Mouse (Mus musculus) midbrain, embryonic 14.5 days (tissue): Measurements from ENCODE around the gene Prune1. TPM values are rescaled to one million over a fixed set of nuclear protein-coding genes. Genes with fewer than 3 reads are reported as not detected.

Experiments
- ATAC-seq: fragments of 200-750 bp; cut with Nextera tagmentation; 2 replicates; pipeline ENCODE4 v1.8.0; 2017; ENCODE audit warnings: moderate number of reproducible peaks, moderate library complexity; ENCODE audit not compliant: low FRiP score, low TSS enrichment
- DNase-seq: peaks from one replicate; pipeline ENCODE4 v3.0.0-alpha.2; 2015
- H3K27ac ChIP-seq: fragments of 300-500 bp; sonication (generic); replicated peaks from 2 replicates; pipeline ENCODE4 v1.5.1; 2014; ENCODE audit warnings: mild to moderate bottlenecking, low read depth, low read length, moderate library complexity
- H3K27me3 ChIP-seq: fragments of 300-500 bp; sonication (generic); 2 replicates; pipeline ENCODE4 v1.6.1; 2014; ENCODE audit warnings: low read length, control low read depth, mixed read lengths; ENCODE audit not compliant: control insufficient read depth, insufficient read depth
- H3K36me3 ChIP-seq: fragments of 300-500 bp; sonication (generic); 2 replicates; pipeline ENCODE4 v1.6.1; 2014; ENCODE audit warnings: low read length, control low read depth; ENCODE audit not compliant: control insufficient read depth, insufficient read depth
- H3K4me1 ChIP-seq: fragments of 300-500 bp; sonication (generic); 2 replicates; pipeline ENCODE4 v1.6.1; 2014; ENCODE audit warnings: mild to moderate bottlenecking, antibody characterized with exemption, low read length, control low read depth; ENCODE audit not compliant: control insufficient read depth, insufficient read depth
- H3K4me2 ChIP-seq: fragments of 300-500 bp; sonication (generic); 2 replicates; pipeline ENCODE4 v1.6.1; 2014; ENCODE audit warnings: mild to moderate bottlenecking, low read length, moderate library complexity
- H3K4me3 ChIP-seq: fragments of 300-500 bp; sonication (generic); replicated peaks from 2 replicates; pipeline ENCODE4 v1.5.1; 2014; ENCODE audit warnings: low read depth, low read length
- H3K9ac ChIP-seq: fragments of 300-500 bp; sonication (generic); replicated peaks from 2 replicates; pipeline ENCODE4 v1.6.1; 2014; ENCODE audit warnings: mild to moderate bottlenecking, low read length, moderate library complexity
- H3K9me3 ChIP-seq: fragments of 300-500 bp; sonication (generic); 2 replicates; pipeline ENCODE4 v1.6.1; 2016; ENCODE audit warnings: low read length, control low read depth, mixed read lengths; ENCODE audit not compliant: control insufficient read depth
- WGBS: fragments of 180-500 bp; shearing (Covaris S2); extraction: QIAGEN DNeasy Blood & Tissue Kit; methylation state at CpG from one replicate; pipeline ENCODE4 v1.1.7; 2014; 5-methylcytosine and 5-hydroxymethylcytosine counted together
- polyA plus RNA-seq: library from polyadenylated mRNA; unstranded; fragments of >200 nt; fragmentation: Nextera tagmentation; extraction: Ambion mirVana; gene quantifications from 2 replicates; pipeline ENCODE4 v1.2.1, GENCODE M21; 2014

Prune1 gene
- polyA plus RNA-seq, 1 experiment from 2014 or later = 59.4 TPM

DNA sequence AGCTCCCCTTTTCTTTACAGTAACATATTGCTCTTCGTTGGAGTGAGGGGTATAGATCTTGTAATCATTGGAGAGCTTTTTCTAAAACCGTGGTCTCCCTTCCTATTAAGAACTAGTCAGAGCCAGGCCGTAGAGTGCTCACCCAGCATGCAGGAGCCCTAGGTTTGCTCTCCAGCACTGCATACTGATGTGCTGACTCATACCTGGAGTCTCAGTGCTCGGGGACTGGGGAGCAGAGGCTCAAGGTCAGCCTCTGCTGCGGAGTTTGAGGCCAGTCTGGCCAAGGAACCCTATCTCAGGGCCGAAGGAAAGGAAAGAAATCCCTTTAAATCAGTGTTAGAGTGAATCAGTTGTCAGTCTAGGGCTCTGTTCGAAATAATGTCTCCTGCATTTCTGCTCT lies 49.1 kb downstream of the Prune1 start:
- peaks cover 59% of the 10 kb centered on the region for H3K36me3 ChIP-seq
- ATAC-seq (no peak), DNase-seq (no peak)
- H3K9me3 ChIP-seq = no peaks in the 10 kb centered on the region
- no peak overlapping the region for H3K4me3 ChIP-seq
- no peak overlapping the region for H3K27ac ChIP-seq
- no peak overlapping the region for H3K9ac ChIP-seq
- no peak overlapping the region for H3K4me2 ChIP-seq
- H3K27me3 ChIP-seq = no peaks in the 10 kb centered on the region
- H3K4me1 ChIP-seq = peaks cover 16% of the 10 kb centered on the region
- WGBS = 96% methylated on average over 7 of the region's 7 CpGs

DNA sequence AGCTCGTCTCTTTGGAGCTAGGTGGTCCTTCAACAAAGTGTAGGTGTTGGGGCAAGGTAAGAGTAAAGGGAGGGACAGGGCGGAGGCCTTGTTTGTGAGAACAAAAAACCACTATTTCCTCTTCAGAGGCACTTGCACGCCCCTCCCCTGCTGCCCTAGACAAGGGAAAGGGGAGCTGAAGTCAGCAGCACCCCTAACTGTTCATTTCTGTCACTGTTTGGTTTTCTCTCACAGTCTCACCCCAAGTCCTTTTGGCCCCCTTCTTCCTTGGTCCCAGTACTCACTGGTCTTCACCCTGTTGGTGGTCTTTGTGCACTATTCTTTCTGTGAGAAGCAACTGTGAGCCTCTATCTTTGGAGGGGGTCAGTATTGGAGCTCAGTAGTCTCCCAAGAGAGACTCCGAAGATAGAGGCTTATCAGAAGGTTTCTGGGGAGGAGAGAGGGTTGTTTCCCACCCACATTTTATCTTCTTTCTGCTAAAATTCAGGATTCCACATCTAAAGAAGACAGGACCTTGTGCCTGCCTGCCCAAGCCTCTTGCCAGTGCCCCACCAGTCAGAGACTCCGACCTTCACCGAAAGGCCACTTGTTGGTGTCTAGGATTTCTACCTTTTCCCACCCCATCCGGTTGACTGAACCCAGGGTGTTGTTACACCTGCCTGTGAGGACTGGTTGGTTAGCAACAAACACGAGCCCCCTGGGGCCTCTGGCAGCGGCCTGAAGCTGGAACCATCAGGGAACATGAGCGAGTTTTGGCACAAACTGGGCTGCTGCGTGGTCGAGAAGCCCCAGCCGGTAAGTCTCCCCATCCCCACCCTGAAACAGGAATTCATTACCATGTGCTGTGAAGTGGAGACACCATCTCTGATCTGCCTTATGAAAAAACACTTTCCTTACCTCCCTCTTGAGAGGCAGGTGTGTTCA lies 50.3 kb downstream of the Prune1 start, which contains the start of gene Mllt11:
TSS of gene Mllt11 (minus strand) at position 874 of the 924 bp plus-strand sequence.
- no peaks in the 10 kb centered on the region for H3K27me3 ChIP-seq
- WGBS = 84% methylated on average over 12 of the region's 13 CpGs
- H3K27ac ChIP-seq = peak within 1 kb of the TSS; percentile 98
- H3K9ac ChIP-seq = peak within 1 kb of the TSS; percentile 92; the same call in 1 of the 2 replicates
- H3K4me1 ChIP-seq = peaks cover 18% of the 10 kb centered on the region
- H3K4me2 ChIP-seq = peak within 1 kb of the TSS; percentile 92
- H3K4me3 ChIP-seq = peak within 1 kb of the TSS; percentile 91
- ATAC-seq = no peak
- H3K36me3 ChIP-seq = peaks cover 50% of the 10 kb centered on the region
- DNase-seq = no peak
- no peaks in the 10 kb centered on the region for H3K9me3 ChIP-seq

DNA sequence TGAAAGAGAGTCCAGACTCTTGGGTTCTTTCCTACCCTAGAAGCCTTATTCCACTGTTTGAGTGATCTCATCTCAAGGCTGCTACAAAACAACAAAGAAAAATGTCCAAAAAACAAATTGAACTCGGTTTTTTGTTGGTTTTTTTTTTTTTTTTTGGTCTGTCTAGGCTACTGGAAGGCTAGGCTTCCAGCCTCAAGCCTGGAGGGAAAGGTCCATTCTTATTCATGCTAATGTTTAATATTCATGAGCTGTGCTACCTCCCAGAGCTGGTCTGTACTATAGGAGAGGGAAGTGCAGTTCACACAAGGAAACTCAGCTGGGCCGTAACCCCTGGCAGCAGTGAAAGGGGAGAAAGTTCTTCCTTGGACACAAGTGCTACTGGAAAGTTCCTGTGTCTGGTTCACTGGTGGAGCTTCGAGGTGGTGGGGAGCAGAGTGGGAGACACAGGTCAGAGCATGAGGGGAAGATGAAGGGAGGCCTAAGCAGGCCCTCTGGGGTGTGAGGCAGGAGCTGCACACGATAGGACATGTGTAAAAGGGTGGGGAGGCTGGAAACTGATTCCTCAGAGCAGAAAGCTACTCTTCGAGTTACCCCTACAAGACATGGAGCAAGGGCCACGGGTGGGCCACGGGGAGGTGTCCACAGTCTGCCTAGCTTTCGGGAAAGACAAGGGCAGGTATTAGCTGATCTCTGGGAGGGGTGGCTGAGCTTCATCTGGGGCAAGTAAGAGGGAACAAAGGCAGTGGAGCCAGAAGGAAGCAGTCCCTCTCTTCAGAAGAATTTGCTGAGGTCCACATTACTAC lies 51.2 kb downstream of the Prune1 start:
- H3K36me3 ChIP-seq = peaks cover 44% of the 10 kb centered on the region
- WGBS = 24% methylated on average over 8 of the region's 8 CpGs
- ATAC-seq = peak; percentile 28; the same call in 1 of the 2 replicates
- DNase-seq = peak; percentile 62
- H3K9me3 ChIP-seq = no peaks in the 10 kb centered on the region
- H3K4me2 ChIP-seq = peak overlapping the region; percentile 92
- H3K27me3 ChIP-seq = no peaks in the 10 kb centered on the region
- peak overlapping the region; percentile 91 for H3K4me3 ChIP-seq
- peak overlapping the region; percentile 92; the same call in 1 of the 2 replicates for H3K9ac ChIP-seq
- peak overlapping the region; percentile 98 for H3K27ac ChIP-seq
- peaks cover 27% of the 10 kb centered on the region for H3K4me1 ChIP-seq

DNA sequence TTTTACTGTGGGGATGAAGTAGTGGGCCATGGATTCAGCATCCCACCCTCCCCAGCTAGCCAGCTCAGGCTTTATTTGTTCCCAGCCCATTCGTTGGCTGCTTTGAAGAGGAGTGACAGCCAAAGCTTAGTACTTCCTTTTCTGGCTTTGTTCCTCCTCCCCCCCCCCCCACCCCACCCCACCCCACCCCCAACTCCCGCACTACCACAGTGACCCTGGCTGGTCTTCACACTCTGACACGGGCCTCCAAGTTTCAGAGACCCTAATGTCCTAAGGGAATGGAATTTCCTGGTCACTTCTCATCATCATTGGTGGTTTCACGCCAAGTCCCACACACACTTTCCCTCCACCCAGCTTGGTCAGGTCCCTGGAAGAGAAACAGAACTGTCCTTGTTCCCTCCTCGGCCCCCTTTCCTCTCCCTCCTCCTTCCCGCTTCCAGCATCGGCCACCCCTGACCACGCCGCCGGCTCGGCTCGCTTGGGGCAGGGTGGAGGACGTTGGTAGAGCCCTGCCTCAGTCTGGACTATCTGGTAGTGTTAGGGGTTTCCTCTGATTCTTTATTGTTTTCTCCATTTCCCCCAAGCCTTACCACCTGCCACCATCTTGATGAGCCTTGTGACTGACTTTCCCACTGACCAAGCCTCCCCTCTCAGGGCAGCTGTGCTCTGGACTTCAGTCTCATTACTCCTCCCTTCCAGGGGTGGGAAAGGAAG lies 51.9 kb downstream of the Prune1 start:
- Histone ChIP-seq H3K9ac (peak overlapping the region; percentile 92), H3K36me3 (peaks cover 43% of the 10 kb centered on the region), H3K27me3 (no peaks in the 10 kb centered on the region), H3K4me3 (peak overlapping the region; percentile 91), H3K4me1 (peaks cover 34% of the 10 kb centered on the region), H3K27ac (peak overlapping the region; percentile 98), H3K9me3 (no peaks in the 10 kb centered on the region), H3K4me2 (peak overlapping the region; percentile 92)
- 1% methylated on average over 13 of the region's 13 CpGs for WGBS
- ATAC-seq (no peak), DNase-seq (peak; percentile 55)

DNA sequence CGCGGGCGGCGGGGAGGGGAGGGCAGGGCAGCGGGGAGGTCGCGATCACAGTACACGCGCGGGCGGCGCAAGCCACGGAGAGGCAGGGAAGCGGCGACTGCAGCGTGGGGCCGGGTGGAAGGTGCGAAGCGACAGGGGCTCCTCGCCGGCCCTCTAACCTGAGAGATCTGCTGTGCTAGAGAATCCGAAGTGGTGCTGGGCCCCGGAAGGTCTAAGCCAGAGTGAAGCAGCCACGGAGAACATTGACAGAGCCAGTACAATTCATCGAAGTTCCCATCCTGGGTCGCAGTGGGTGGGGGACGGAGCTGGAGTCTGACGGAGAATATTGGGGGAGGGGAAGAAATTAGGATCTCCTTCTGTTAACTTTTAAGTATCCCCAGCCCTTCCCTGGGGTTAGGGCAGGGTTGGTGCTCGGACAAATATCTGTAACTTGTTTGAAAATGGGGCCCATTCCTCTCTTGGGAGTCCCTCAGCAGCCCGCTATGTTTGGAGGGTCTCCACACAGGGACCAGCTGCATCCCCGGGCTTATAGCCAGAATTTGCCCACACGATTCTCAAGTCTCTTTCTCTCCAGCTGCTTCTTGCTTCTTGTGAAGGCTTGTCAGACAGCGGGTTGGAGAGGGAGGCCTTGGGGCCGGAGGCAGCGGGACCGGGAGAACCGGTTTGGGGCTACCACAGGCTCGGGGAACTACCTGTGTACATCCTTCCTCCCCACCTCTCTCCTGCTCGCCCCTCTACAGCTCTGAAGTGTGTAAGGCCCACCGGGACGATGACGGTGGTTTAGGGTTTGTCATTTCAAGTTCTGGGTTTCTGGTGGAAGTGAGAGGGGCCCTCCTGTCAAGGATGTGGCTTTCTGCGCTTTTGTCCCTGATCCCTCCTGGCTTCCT lies 52.7 kb downstream of the Prune1 start:
- Histone ChIP-seq H3K36me3 (peaks cover 43% of the 10 kb centered on the region), H3K9me3 (no peaks in the 10 kb centered on the region), H3K9ac (peak overlapping the region; percentile 92), H3K27ac (peak overlapping the region; percentile 98), H3K27me3 (no peaks in the 10 kb centered on the region), H3K4me2 (peak overlapping the region; percentile 92), H3K4me3 (peak overlapping the region; percentile 91), H3K4me1 (peaks cover 43% of the 10 kb centered on the region)
- ATAC-seq (peak; percentile 44), DNase-seq (peak; percentile 71)
- WGBS = under 1% methylated on average over 43 of the region's 43 CpGs

DNA sequence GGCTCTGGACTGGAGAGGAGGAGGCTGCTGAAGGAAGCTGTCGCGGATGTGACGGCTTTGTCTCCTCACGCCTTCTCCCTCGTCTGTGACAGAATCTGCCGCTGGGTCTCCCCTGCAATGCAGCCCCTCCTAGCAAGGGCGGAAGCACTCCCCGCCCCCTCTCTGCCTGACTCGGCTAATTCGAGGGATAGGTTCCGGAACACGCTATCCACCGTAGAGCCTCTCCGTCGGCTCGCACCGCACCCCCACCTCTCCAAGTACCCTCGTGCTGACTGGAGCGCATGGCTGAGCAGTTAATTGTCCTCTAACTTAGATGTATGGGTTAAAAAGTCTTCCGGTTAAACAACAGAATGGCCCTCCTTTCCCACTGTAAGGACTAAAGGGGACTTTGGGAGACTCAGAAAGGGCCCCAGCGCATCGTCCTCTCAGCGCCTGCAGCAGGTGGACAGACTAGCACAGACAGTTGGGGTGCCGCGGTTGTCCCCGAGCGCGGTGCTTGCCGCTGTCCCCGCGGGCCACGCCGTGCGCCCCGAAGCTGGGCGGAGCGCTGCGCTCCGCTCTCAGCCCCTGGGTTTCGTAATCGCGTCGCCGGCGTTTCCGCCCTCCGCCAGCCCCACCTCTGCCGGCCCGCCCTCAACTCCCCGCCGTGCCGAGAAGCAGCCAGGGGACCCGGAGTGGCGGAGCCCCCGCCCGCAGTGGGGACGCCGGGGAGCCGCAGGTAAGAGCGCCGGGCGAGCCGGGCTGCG lies 53.6 kb downstream of the Prune1 start, which contains the start of gene Cdc42se1:
TSS of gene Cdc42se1 (plus strand) at position 585 of the 746 bp plus-strand sequence.
- peaks cover 44% of the 10 kb centered on the region for H3K4me1 ChIP-seq
- H3K9ac ChIP-seq = peak within 1 kb of the TSS; percentile 92
- H3K4me2 ChIP-seq = peak within 1 kb of the TSS; percentile 92
- DNase-seq (peak; percentile 97), ATAC-seq (peak; percentile 89)
- H3K27me3 ChIP-seq = no peaks in the 10 kb centered on the region
- H3K4me3 ChIP-seq = peak within 1 kb of the TSS; percentile 91
- peak within 1 kb of the TSS; percentile 98 for H3K27ac ChIP-seq
- 0% methylated on average over 64 of the region's 64 CpGs for WGBS
- H3K9me3 ChIP-seq = no peaks in the 10 kb centered on the region
- peaks cover 43% of the 10 kb centered on the region for H3K36me3 ChIP-seq

DNA sequence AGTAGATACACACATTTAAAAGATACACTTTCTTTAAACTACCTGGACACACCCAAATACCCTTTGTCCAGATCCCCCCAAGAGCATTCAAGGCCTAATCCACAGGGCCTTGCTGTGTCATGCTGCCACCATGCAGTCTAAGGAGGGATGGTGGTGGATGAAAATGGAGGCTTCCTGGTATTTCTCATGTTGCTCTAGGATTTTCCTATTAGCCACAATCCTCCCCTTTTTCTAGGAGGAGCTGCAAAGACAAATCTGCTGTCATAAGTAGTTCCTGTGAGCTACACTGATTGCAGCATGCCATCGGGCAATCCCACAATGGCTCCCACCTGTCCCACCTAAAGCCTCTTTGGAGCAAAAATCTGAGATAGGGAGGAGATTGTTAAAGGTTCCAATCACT lies 54.7 kb downstream of the Prune1 start:
- Histone ChIP-seq H3K36me3 (peaks cover 42% of the 10 kb centered on the region), H3K4me2 (peak overlapping the region; percentile 92), H3K27me3 (no peaks in the 10 kb centered on the region), H3K27ac (peak overlapping the region; percentile 98), H3K9me3 (no peaks in the 10 kb centered on the region), H3K4me1 (peaks cover 44% of the 10 kb centered on the region), H3K4me3 (peak overlapping the region; percentile 91), H3K9ac (peak overlapping the region; percentile 92)
- 5% methylated on average over 1 of the region's 1 CpGs for WGBS
- DNase-seq = peak; percentile 56
- no peak for ATAC-seq
